Mouse (Mus musculus): ENCODE measurements at regions not wholly inside any gene's neighbourhood (a gene's known extent, or its start where the extent isn't known, plus 50 kb on each side); places are given as distances from the start of the nearest gene placed in this dataset.

- DNase-seq (ENCODE audit: low spot score): no peak
Observed at GRCm38 (mm10) chr13:44607316-44608285, 121.7 kb upstream of the Jarid2 start.

DNA sequence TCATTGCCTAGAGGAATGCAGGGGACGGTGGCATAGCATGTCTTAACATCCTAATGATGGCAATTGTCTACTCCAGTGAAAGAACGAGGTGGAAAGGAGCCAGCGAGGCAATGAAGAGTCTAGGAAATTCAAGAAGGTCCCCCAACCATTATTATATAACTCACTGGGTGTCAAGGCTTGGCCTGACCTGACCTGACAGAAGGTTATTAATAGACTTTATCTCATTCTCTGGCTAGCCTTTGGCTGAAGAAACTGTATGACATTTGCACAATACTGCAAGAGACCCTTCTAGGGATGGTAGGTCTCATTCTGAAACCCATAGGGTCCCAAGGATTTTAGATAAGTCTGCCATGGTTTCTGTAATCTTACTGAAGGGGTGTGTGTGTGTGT is 121.0 kb upstream of the Jarid2 start:
- DNase-seq (ENCODE audit: low spot score): no peak

- DNase-seq (ENCODE audit: low spot score): no peak
Observed at GRCm38 (mm10) chr13:44608681-44609335, 120.5 kb upstream of the Jarid2 start.

DNA sequence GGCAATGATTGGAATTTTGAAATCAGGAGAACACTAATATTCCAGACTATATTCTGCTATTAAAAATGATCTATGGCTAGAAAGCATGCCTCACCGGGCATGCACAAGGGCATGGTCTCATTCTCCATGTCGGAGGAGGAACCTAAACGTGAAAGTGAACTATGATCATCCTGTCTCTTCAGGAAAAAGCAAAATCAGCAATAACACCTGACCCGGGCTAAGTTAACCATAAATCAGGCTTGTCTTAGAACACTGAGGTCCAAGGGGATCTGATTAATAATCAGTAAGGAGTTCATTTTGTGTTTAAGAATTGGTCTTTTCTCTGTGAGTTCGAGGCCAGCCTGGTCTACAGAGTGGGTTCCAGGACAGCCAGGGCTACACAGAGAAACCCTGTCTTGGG is 119.7 kb upstream of the Jarid2 start:
- DNase-seq (ENCODE audit: low spot score): no peak

GRCm38 (mm10) chr13:44615696-44616095 is 113.6 kb upstream of the Jarid2 start:
- no peak for DNase-seq (ENCODE audit: low spot score)

- no peak for DNase-seq (ENCODE audit: low spot score)
Observed at GRCm38 (mm10) chr13:44618368-44618767, 110.9 kb upstream of the Jarid2 start.

- DNase-seq (ENCODE audit: low spot score): no peak
Observed at GRCm38 (mm10) chr13:44622661-44623355, 106.5 kb upstream of the Jarid2 start.

DNA sequence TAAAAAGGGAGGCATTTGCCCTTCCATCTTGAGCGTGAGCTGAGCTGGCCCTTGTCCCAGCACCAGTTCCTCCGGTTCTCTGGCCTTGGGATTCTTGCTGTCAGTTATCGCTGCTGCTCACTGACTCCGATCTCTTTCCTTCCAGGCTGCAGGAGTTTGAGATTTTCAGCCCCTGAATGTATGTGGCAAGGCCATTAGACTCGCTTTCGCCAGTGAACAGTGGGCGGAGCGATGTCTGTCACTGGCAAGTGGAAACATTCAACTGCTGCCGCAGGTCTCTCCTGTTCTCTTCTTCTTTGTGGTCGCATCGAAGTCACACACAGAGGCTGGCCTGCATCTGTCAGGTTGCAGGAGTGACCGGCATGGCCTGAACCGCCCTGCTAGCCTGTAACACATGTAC is 104.6 kb upstream of the Jarid2 start:
- no peak for DNase-seq (ENCODE audit: low spot score)

GRCm38 (mm10) chr13:44625792-44626191 is 103.5 kb upstream of the Jarid2 start:
- DNase-seq (ENCODE audit: low spot score): no peak

GRCm38 (mm10) chr13:44626806-44627205 is 102.5 kb upstream of the Jarid2 start:
- DNase-seq (ENCODE audit: low spot score): no peak

DNA sequence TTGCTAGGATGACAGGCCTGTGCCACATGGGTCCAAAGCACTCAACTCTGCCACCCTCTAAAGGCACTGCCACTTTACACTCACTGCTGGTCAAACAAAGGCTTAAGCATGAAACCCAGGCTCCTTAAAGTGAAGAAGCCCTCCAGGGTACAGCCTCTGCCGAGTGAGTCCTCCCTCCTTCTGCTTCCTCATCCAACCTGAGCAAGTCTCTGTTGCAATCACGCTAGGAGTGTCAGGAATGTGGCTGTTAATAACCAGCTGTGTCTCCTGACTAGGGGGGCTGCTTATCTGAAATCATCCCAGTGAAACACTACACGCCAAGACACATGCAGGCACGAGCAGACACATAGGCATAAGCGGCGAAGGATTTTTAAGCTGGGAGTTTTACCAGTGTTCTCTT is 99.2 kb upstream of the Jarid2 start:
- peak; percentile 64 for DNase-seq (ENCODE audit: low spot score)

GRCm38 (mm10) chr13:44634616-44635015 is 94.7 kb upstream of the Jarid2 start:
- DNase-seq (ENCODE audit: low spot score): no peak

- no peak for DNase-seq (ENCODE audit: low spot score)
Observed at GRCm38 (mm10) chr13:44635221-44636007, 93.9 kb upstream of the Jarid2 start.

DNA sequence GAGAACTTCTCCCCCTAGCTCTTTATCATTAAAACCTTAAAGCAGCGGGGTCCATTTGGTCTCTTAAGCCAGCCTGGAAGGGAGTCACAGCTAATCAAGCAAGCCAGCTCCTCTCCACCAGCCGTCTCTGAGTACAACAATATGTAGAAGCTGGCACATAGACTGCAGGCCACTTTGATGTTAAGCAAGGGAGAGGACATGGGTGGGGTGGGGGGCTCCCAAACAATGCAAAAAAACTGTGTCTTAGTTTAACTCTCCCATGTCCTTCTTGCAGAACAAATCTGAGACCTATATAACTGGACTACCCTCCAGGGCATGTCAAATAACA is 93.3 kb upstream of the Jarid2 start:
- no peak for DNase-seq (ENCODE audit: low spot score)

- DNase-seq (ENCODE audit: low spot score): no peak
Observed at GRCm38 (mm10) chr13:44642361-44642760, 86.9 kb upstream of the Jarid2 start.

GRCm38 (mm10) chr13:44650052-44650451 is 79.2 kb upstream of the Jarid2 start:
- DNase-seq (ENCODE audit: low spot score): no peak

DNA sequence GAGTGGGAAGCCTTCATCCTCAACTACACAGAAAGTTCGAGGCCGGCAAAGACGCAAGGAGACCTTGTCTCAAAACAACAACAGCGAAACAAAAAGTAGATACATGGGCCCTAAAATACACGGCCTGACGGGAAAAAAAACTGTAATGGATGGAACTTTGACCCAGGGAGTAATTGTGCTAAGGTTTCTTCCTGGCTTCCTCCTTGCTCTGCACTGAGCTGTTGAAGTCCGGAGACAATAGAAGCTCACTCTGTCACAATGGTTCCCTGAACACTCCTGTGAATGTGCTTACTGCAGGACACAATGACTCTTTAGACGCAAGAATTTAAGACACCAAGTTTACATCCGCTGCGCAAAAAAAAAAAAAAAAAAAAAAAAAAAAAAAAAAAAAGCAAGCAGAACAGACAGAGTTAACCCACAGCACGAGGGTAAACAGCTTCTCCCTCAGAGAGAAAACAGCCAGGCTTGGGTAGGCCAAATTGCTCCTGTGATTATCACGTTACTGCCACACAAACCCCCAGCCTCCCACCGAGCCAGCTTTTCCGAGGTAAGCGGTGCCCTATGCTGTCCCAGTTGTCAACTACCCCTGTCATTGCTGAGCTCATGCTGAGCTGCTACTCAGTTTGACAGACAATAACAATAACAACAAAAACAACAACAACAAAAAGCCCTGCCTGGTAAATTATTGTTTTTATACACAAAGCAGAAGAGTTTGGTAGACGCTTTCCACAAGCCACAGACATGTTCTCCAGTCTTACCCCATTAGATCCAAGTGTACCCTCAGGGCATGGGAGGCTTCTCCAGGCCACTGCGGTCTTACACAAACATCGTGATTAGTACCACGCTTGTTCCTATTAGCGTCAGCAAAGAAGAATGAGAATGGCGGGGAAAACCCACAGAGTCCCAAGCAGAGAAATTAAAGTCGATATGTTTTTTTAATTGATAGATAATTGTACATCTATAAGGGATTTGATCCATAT is 77.7 kb upstream of the Jarid2 start:
- no peak for DNase-seq (ENCODE audit: low spot score)

GRCm38 (mm10) chr13:44657905-44658414 is 71.3 kb upstream of the Jarid2 start:
- no peak for DNase-seq (ENCODE audit: low spot score)

GRCm38 (mm10) chr13:44659861-44660260 is 69.4 kb upstream of the Jarid2 start:
- no peak for DNase-seq (ENCODE audit: low spot score)

DNA sequence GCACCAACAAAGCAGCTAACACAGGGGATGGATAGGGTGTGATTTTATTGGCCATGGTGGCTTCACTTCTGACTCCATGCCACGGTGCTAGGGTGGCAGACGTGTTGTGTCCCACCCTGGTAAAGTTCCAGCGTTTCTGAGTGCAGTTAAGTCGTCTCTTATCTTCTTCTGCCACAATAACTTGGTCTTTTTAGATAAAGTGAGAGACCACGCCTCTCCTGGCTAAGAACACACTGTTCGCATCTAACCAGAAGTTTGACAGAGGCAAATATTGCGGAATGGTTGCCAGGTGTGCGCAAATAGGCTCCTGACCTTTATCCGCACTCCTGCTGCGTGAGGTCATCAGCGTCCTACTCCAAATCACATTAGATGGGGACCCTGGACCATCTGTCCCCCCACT is 66.2 kb upstream of the Jarid2 start:
- DNase-seq (ENCODE audit: low spot score): peak; percentile 28

GRCm38 (mm10) chr13:44663730-44664129 is 65.5 kb upstream of the Jarid2 start:
- no peak for DNase-seq (ENCODE audit: low spot score)
